Mouse (Mus musculus): ENCODE results near the gene Odaph.

GRCm38 (mm10) chr5:91985721-91986120, 1.6 kb upstream of the Odaph start:
- TF ChIP-seq CTCF (IDR thresholded peaks at IDR 0.05; ENCODE audit: extremely low read depth, insufficient read depth, low read length) (no peak), POLR2A (IDR thresholded peaks at IDR 0.05; ENCODE audit: extremely low read depth, insufficient read depth, low read length) (no peak)
